Mouse (Mus musculus) right cerebral cortex, postnatal 36 days (tissue): ENCODE results near the gene Ccdc148.

Source experiments
- DNase-seq, 2 experiments: peaks; one replicate each; pipeline ENCODE4 v3.0.0; 2022; ENCODE audit warnings: low spot score in 2 of 2, mixed read lengths in 1 of 2

Gene Ccdc148

GRCm38 (mm10) chr2:59050245-59050824 lies 110.1 kb downstream of the Ccdc148 start:
- DNase-seq: no peak

- no peak for DNase-seq
Measured at GRCm38 (mm10) chr2:59049686-59050085, 110.8 kb downstream of the Ccdc148 start.

DNA sequence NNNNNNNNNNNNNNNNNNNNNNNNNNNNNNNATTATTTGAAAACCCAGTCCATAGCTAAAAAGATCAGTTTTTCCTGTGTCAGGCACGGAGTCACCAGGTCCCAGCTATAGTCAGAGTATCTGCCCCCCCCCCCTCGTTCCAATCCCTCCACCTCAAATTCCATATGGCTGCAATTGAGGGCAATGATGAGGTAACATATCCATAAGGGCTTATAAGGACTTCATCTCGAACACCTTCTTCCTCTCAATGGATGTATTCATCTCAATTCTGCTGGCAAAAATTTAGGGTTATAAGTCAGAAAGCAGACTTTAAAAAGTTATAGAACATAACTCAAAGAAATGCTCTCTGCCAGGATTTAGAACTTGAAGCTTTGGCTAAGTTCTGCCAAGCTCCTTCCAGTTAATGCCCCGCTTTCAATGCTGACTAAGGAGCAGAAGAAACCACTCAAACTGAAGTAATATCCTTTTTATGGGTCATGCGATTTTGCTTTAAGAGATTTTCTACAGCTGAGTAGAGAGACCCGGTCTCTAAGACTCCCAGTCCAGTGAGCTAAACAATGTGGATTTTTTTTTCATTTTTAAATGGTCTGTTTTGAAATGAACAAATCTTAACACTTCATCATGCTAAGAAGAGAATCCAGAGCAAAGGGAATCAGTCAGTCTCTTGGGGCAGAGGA lies 111.6 kb downstream of the Ccdc148 start:
- DNase-seq: no peak

- DNase-seq: no peak
Measured at GRCm38 (mm10) chr2:59043313-59044032, 117.0 kb downstream of the Ccdc148 start.

DNA sequence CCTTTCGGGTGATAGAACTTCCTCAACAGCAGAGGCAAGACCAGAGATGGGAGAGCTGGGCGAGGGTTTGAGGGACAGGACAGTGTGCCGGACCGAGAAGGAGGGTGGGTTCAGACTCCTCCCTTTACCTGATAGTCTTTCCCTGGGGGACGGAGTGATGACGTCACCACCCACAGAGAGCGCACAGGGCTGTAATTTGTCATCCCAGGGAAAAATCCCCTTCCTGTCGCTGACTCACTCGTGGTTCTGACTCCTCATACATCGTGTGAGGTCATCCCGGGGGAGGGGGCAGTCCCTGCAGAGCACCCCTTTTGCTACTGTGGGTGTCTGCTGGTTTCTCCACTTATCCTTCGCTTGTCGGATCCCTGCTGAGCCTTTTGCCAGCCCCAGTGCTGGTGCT lies 117.9 kb downstream of the Ccdc148 start:
- no peak for DNase-seq

- DNase-seq: no peak
Measured at GRCm38 (mm10) chr2:59036433-59036832, 124.0 kb downstream of the Ccdc148 start.

DNA sequence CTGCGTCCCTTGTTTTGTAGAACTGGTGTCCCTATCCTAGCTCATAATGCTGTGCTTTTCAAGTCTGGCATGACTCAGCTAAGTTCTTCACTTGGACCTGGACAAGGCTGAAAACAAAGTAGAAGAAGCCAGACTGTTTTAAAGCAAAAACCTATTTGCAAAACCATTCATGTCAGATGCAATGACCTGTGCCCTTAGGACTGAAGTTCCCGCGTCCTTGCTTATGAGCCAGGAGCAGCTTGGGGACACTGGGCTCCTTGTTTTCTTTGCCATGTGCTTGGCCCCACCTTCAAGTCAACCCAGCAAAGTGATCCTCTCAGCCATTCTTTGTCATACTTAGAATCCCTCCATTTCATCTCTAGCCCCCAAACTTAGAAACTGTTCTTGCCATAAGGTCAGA lies 125.3 kb downstream of the Ccdc148 start:
- no peak for DNase-seq

DNA sequence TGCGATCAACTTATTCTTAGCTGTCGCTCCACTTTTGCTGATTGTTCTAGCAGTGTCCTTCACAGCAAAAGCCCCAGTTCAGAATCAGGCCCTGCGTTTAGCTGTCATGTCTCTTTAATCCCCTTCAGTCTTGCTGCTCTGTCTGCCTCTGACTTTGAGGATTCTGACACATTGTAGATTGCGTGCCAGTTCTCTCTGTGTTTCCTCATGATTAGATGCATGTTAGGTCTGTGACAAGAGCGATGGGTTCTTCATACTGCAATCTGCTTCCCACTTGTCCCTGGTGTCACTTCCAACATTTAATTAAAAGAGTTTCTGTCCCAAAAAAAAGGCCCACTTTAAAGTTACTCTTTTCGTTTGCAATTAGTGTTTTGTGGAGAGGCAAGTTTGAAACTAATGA lies 126.2 kb downstream of the Ccdc148 start:
- DNase-seq: no peak

DNA sequence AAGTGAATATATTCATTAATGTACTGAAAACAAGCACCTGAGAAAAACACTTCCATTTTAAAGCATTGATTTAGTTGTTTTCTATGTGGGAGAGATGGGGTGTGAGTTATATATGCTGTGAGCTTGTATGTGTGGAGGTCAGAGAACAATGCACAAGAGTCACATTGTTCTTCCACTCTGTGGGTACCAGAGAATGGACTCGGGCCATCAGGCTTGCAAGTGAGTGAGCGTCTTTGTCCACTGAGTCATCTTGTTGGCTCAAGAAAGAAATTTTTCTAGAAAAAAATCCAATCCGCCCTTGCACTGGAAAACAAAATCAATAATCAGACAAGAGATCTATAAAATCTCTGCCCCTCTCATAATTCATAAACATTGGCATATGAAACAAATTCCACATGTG lies 135.9 kb downstream of the Ccdc148 start:
- DNase-seq: no peak

GRCm38 (mm10) chr2:59007356-59007755 lies 153.1 kb downstream of the Ccdc148 start:
- DNase-seq: no peak

- no peak for DNase-seq
Measured at GRCm38 (mm10) chr2:59006567-59007340, 153.7 kb downstream of the Ccdc148 start.

DNA sequence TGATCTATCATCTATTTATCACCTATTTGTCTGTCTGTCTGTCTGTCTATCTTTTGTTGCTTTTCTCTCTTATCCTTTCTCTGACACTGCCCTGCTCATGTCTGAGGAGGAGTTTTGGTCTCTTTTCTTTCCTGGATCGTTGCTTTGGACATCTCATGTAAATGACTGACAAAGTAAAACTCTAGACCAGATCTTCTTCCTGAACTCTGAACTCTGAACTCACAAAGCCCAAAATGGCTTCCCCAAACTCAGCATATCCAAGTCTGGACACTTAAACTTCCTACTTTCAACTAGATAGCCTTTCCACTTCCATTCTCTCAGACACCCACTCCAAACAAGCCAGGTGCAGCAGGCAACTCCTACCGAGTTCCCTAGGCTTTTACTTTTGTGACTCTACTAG lies 163.3 kb downstream of the Ccdc148 start:
- no peak for DNase-seq

GRCm38 (mm10) chr2:58992431-58993191 lies 167.9 kb downstream of the Ccdc148 start:
- no peak for DNase-seq

DNA sequence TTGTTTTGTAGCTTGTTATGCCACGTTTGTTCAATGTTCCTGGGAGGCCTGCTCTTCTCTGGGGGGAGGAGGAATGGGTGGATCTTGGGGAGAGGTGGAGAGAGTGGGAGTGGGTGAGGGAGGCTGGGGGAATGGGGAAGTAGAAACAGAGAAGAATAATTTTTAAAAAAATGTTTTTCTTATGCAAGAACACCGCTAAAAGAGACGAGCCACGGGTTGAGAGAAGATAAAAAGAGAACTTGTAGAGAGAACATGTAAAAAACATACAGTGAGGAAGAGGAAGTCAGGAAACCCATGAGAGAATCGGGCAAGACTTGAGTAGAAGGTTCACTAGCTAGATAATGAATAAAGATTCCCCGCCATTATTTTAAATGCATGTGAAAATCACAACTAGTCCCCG lies 182.4 kb downstream of the Ccdc148 start:
- no peak for DNase-seq

DNA sequence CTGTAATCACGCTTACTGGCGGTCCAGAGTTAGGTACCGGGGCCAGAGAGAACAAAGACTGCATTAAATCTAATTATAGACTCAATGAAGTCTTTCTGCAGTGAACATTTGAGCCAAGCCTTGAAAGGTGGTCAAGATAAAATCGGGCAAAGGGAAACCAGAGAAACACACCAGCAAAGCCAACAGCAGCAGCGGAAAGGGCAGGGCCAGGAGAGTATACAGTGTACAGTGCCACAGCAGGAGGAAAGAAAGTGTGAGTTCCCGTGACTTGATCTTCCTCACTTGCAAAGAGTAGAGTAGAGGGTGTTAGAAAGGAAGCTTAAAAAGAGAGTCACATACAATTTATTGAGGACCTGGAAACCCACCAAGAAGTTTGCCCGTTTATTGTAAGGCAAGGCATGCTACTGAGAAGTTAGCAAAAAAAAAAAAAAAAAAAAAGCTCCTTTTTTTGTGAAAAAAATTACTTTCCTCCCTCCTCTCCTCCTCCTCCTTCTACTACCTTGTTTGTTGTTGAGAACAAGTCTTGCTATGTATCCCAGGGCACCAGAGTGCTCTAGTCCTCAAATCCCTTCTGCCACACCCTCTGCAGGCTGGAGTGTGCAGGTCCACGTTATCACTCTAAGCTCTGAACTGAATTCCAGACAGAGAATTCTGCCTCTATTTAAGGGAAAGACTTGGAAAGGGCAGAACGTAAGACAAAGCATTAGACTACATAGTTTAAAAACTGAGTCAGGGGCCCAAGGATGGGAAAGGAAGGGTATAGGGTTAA lies 188.8 kb downstream of the Ccdc148 start:
- DNase-seq: no peak

DNA sequence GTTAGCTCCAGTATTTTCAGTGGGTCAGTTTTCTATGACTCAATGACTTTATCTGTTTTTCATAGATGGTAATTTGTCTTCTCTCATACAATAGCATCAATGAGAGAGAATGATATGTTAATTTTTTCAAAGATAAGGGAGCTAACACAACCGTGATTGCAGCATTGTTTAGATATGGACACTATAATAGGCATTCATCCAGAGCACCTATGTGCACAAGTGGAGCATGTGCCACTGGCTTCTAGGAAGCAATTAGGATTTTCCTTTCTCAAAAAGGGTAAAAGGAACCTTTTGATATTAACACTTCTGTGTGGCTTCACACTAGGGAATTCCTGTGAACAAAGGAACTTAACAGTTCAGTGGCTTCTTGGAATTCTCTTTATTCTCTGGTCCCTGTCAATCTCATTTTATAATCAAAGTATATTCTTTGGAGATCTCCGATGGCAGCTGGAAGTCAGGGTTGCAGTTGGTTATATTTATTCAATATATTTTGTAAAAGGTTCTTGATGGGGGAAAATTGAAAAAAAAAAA lies 203.6 kb downstream of the Ccdc148 start:
- no peak for DNase-seq

DNA sequence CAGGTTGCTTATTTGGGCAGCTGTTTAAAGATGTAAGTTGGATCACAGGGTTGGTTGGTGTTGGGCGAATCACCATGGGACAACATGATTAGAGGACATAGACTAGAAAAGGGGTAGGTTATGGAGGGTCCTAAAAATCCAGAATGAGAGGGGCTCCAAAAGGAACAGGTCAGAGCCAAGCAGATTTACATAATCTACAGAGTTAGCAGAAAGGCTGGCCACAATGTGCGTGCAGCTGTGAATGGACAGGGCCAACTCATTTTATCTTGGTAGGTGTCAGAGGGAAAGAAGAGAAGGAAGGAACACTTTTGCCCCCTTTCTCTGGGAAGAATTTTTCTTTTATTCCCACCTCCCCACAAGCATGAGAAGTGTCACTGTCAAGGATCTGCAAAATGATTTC lies 204.1 kb downstream of the Ccdc148 start:
- DNase-seq: no peak

DNA sequence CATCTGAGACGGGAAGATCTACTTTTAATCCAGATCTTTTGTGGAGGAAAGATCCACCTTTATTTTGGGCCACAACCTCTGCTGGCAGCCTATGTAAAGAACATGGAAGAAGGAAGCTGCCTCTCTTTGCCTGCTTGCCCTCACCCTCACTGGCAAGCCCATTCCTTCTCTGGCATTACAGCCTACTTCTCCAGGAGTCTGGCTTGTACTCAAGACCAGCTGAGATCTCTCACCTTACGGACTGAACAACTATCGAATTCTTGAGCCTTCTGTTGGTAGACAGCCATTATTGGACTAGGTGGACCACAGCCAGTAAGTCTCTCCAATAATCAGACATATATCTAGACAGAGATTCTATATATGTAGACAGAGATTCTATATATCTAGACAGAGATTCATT lies 208.4 kb downstream of the Ccdc148 start:
- DNase-seq: no peak

DNA sequence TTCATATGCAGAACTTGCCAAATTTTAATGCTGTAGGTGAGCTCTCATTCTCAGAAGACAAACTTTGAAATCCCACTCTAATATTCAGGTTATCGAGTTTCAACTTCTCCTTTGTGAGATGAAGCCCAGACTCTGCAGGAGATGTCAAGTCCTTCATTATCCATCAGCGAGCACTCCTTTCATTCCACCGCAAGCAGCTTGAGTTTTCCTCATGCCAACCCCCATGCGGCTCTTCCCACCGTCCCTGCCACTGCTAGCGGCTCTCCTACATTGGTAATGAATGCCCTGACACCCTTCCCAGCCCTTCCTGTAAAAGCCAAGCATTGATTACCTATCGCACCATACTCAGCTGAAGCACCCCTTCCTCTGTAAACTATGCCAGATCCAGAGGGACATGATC lies 211.7 kb downstream of the Ccdc148 start:
- no peak for DNase-seq

GRCm38 (mm10) chr2:58941361-58941760 lies 219.1 kb downstream of the Ccdc148 start:
- peak in 1 of 2 experiments; percentile 18 for DNase-seq

- DNase-seq: peak in 1 of 2 experiments; percentile 16
Measured at GRCm38 (mm10) chr2:58925551-58925950, 234.9 kb downstream of the Ccdc148 start.
